Mouse (Mus musculus): ENCODE measurements around the gene Rnf10. TPM values are rescaled to one million over a fixed set of nuclear protein-coding genes. Genes with fewer than 3 reads are reported as not detected.

The Rnf10 gene
- polyA plus RNA-seq, 1 experiment from 2014 or later: 85.1 TPM

DNA sequence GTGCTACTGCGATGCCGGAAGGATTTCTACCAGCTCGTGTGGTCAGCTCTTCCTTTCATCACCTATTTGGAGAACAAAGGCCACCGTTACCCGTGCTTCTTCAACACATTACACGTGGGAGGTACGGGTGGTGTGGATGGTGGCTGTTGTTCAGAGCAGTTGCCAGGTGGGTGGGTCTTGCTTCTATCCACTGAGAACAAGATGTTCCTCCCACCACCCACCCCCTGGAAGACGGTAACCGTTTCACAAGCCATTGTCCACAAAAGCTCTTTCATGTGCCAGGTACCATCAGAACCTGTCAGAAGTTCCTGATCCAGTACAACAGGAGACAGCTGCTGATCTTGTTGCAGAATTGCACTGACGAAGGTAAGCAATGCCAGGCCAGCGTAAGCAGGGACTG lies 32.5 kb downstream of the Rnf10 start:
- no peak for ATAC-seq (ENCODE audit: insufficient read depth, low FRiP score)
- H3K36me3 ChIP-seq (ENCODE audit: control insufficient read depth, insufficient read depth, low read length): peaks cover 23% of the 10 kb centered on the region
- no peak overlapping the region for H3K4me3 ChIP-seq (replicated peaks; ENCODE audit: low read length)
- WGBS: 84% methylated on average over 11 of the region's 11 CpGs
- H3K27me3 ChIP-seq (ENCODE audit: control insufficient read depth, insufficient read depth, low read length): no peaks in the 10 kb centered on the region
- H3K9ac ChIP-seq (ENCODE audit: low read length): no peak overlapping the region
- no peak overlapping the region for H3K4me2 ChIP-seq (ENCODE audit: low read depth, low read length)
- no peaks in the 10 kb centered on the region for H3K9me3 ChIP-seq (replicated peaks; ENCODE audit: control insufficient read depth, low read length)
- peaks cover 8% of the 10 kb centered on the region for H3K4me1 ChIP-seq (ENCODE audit: control insufficient read depth, insufficient read depth, low read length)
- H3K27ac ChIP-seq (ENCODE audit: low read length): no peak overlapping the region

GRCm38 (mm10) chr5:115238729-115239195 lies 33.9 kb downstream of the Rnf10 start:
- Histone ChIP-seq H3K4me1 (ENCODE audit: control insufficient read depth, insufficient read depth, low read length) (peaks cover 10% of the 10 kb centered on the region), H3K4me3 (replicated peaks; ENCODE audit: low read length) (peak overlapping the region; percentile 84), H3K9ac (ENCODE audit: low read length) (peak overlapping the region; percentile 89), H3K27me3 (ENCODE audit: control insufficient read depth, insufficient read depth, low read length) (no peaks in the 10 kb centered on the region), H3K36me3 (ENCODE audit: control insufficient read depth, insufficient read depth, low read length) (peaks cover 23% of the 10 kb centered on the region), H3K4me2 (ENCODE audit: low read depth, low read length) (peak overlapping the region; percentile 75), H3K27ac (ENCODE audit: low read length) (no peak overlapping the region), H3K9me3 (replicated peaks; ENCODE audit: control insufficient read depth, low read length) (no peaks in the 10 kb centered on the region)
- WGBS: 9% methylated on average over 11 of the region's 11 CpGs
- ATAC-seq (ENCODE audit: insufficient read depth, low FRiP score): no peak

DNA sequence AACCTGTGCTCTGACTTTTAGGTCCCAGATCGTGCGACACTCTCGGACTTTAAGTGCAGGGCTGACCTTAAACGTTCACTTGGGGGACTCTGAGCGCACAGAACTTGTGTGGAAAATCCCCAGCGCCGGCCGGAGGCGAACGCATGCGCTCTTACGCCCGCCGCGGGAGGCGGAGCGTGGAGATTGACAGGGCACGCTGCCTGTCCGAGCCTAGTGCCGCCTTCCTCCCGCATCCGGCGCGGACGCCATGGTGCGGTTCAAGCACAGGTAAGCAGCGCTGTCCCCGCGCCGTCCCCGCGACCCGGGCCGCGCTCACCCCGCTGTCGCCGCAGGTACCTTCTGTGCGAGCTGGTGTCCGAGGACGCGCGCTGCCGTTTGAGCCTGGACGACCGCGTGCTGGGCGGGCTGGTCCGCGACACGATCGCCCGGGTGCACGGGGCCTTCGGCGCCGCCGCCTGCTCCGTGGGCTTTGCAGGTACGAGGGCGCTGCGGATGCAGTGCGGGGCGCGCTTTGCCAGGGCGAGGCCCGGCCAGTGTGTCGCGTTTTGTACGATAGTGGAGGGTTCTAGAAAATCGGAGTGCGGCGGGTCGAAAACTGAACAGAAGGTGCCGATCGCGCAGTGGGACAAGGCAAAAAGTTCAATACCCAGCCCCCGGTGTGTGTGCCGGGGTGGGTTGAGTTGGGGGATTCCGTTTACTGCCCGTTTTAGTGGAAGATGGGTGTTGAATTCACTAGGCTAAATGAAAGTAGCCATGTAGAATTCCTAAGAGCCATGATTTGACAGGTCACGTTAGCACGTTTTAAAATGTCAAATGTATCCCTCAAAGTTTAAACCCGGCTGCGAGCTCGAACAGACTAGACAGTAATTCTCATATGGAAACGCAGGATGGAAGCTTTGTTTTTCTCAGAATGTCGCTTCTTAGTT lies 34.6 kb downstream of the Rnf10 start:
- H3K27me3 ChIP-seq (ENCODE audit: control insufficient read depth, insufficient read depth, low read length): no peaks in the 10 kb centered on the region
- under 1% methylated on average over 88 of the region's 88 CpGs for WGBS
- H3K4me3 ChIP-seq (replicated peaks; ENCODE audit: low read length): peak overlapping the region; percentile 84
- peak; percentile 86 for ATAC-seq (ENCODE audit: insufficient read depth, low FRiP score)
- H3K4me2 ChIP-seq (ENCODE audit: low read depth, low read length): peak overlapping the region; percentile 75
- H3K4me1 ChIP-seq (ENCODE audit: control insufficient read depth, insufficient read depth, low read length): peaks cover 10% of the 10 kb centered on the region
- peak overlapping the region; percentile 89 for H3K9ac ChIP-seq (ENCODE audit: low read length)
- H3K9me3 ChIP-seq (replicated peaks; ENCODE audit: control insufficient read depth, low read length): no peaks in the 10 kb centered on the region
- peaks cover 20% of the 10 kb centered on the region for H3K36me3 ChIP-seq (ENCODE audit: control insufficient read depth, insufficient read depth, low read length)
- peak overlapping the region; percentile 65 for H3K27ac ChIP-seq (ENCODE audit: low read length)

DNA sequence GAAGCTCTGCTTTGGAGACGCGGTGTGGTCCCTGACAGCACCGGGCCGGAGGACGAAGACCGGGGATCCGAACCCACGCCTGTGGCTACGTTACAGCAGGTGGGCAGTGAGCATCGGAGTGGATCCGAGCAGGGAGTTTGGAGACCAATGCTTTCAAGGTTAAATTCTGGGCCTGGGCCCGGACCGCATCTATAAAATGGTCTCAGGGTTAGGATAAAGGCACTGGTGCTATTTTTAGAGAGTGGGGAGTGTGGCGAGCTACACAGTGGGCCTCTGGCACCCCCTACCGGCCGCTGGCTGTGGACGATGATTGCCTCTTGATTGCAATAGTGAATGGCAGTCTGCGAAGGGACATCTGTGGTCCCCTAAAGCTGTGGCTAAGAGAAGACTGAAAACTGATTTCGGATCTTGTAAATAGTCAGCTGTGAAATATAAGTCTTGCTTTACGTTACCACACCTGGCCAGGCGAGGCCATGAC lies 36.9 kb downstream of the Rnf10 start, which contains the start of gene Pop5:
Pop5 (plus strand) TSS at position 51 of the 478 bp plus-strand sequence.
- Histone ChIP-seq H3K9ac (ENCODE audit: low read length) (peak within 1 kb of the TSS; percentile 77), H3K27ac (ENCODE audit: low read length) (peak within 1 kb of the TSS; percentile 31; the same call in 1 of the 2 replicates), H3K4me2 (ENCODE audit: low read depth, low read length) (peak within 1 kb of the TSS; percentile 84), H3K27me3 (ENCODE audit: control insufficient read depth, insufficient read depth, low read length) (0 out of 2 replicates have a peak, but pooled peaks cover 2% of the 10 kb centered on the region), H3K4me3 (replicated peaks; ENCODE audit: low read length) (peak within 1 kb of the TSS; percentile 69), H3K36me3 (ENCODE audit: control insufficient read depth, insufficient read depth, low read length) (peaks cover 7% of the 10 kb centered on the region; the same call in 1 of the 2 replicates), H3K4me1 (ENCODE audit: control insufficient read depth, insufficient read depth, low read length) (peaks cover 10% of the 10 kb centered on the region), H3K9me3 (replicated peaks; ENCODE audit: control insufficient read depth, low read length) (no peaks in the 10 kb centered on the region)
- peak; percentile 64 for ATAC-seq (ENCODE audit: insufficient read depth, low FRiP score)
- WGBS: under 1% methylated on average over 21 of the region's 21 CpGs

GRCm38 (mm10) chr5:115235323-115235771 lies 37.4 kb downstream of the Rnf10 start:
- H3K9ac ChIP-seq (ENCODE audit: low read length): peak overlapping the region; percentile 77
- WGBS: under 1% methylated on average over 45 of the region's 45 CpGs
- peak overlapping the region; percentile 69 for H3K4me3 ChIP-seq (replicated peaks; ENCODE audit: low read length)
- 0 out of 2 replicates have a peak, but pooled peaks cover 2% of the 10 kb centered on the region for H3K27me3 ChIP-seq (ENCODE audit: control insufficient read depth, insufficient read depth, low read length)
- H3K4me2 ChIP-seq (ENCODE audit: low read depth, low read length): peak overlapping the region; percentile 84
- H3K27ac ChIP-seq (ENCODE audit: low read length): peak overlapping the region; percentile 31; the same call in 1 of the 2 replicates
- no peaks in the 10 kb centered on the region for H3K9me3 ChIP-seq (replicated peaks; ENCODE audit: control insufficient read depth, low read length)
- H3K36me3 ChIP-seq (ENCODE audit: control insufficient read depth, insufficient read depth, low read length): peaks cover 4% of the 10 kb centered on the region; the same call in 1 of the 2 replicates
- peaks cover 10% of the 10 kb centered on the region for H3K4me1 ChIP-seq (ENCODE audit: control insufficient read depth, insufficient read depth, low read length)
- ATAC-seq (ENCODE audit: insufficient read depth, low FRiP score): peak; percentile 39; the same call in 1 of the 2 replicates

DNA sequence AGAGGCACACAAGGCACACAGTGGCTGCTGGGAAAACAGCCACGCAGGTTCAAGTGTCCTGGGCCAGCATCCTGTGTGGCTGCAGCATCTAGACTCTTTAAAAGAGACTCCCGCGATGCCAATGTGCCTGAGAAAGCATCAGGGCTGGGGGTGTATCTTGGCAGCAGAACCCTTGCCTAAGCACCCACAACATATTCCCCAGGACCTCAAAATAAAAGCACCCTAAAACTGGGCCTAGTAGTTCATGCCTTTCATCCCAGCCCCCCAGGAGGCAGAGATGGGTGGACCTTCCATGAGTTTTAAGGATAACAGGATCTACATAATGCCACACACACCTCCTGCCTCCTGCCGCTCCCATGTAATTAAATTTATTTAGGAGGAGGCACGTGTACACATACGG lies 38.2 kb downstream of the Rnf10 start:
- H3K27me3 ChIP-seq (ENCODE audit: control insufficient read depth, insufficient read depth, low read length): 0 out of 2 replicates have a peak, but pooled peaks cover 2% of the 10 kb centered on the region

GRCm38 (mm10) chr5:115233031-115233780 lies 39.5 kb downstream of the Rnf10 start:
- Histone ChIP-seq H3K4me2 (ENCODE audit: low read depth, low read length) (no peak overlapping the region), H3K36me3 (ENCODE audit: control insufficient read depth, insufficient read depth, low read length) (no peaks in the 10 kb centered on the region), H3K4me1 (ENCODE audit: control insufficient read depth, insufficient read depth, low read length) (peaks cover 4% of the 10 kb centered on the region), H3K27me3 (ENCODE audit: control insufficient read depth, insufficient read depth, low read length) (0 out of 2 replicates have a peak, but pooled peaks cover 2% of the 10 kb centered on the region), H3K27ac (ENCODE audit: low read length) (no peak overlapping the region), H3K9ac (ENCODE audit: low read length) (no peak overlapping the region), H3K4me3 (replicated peaks; ENCODE audit: low read length) (no peak overlapping the region), H3K9me3 (replicated peaks; ENCODE audit: control insufficient read depth, low read length) (no peaks in the 10 kb centered on the region)
- WGBS: 87% methylated on average over 14 of the region's 14 CpGs
- no peak for ATAC-seq (ENCODE audit: insufficient read depth, low FRiP score)

More for the DNA sequence above, 38.2 kb downstream of the Rnf10 start:
- Histone ChIP-seq H3K27ac (ENCODE audit: low read length) (no peak overlapping the region), H3K4me1 (ENCODE audit: control insufficient read depth, insufficient read depth, low read length) (peaks cover 10% of the 10 kb centered on the region), H3K4me3 (replicated peaks; ENCODE audit: low read length) (no peak overlapping the region), H3K36me3 (ENCODE audit: control insufficient read depth, insufficient read depth, low read length) (no peaks in the 10 kb centered on the region), H3K9me3 (replicated peaks; ENCODE audit: control insufficient read depth, low read length) (no peaks in the 10 kb centered on the region), H3K4me2 (ENCODE audit: low read depth, low read length) (no peak overlapping the region), H3K9ac (ENCODE audit: low read length) (no peak overlapping the region)
- WGBS: 73% methylated on average over 6 of the region's 6 CpGs
- no peak for ATAC-seq (ENCODE audit: insufficient read depth, low FRiP score)

DNA sequence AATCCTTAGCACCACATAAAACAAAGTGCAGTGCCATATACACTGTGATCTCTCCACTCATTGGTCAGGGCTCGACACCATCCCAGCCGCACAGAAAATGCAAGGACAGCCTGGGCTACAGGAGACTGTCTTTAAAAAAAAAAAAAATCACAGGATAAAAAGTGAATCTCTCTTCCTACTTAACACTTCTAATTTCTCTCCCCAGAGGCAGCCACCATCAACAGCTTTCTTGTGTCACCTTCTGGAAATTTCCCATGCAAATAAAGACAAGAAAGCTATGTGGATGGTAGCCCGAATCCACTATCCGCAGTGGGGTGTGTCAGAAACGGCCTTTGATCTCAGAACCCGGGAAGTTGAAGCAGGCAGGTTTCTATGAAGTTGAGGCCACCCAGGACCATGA lies 40.2 kb downstream of the Rnf10 start:
- H3K27me3 ChIP-seq (ENCODE audit: control insufficient read depth, insufficient read depth, low read length): 0 out of 2 replicates have a peak, but pooled peaks cover 2% of the 10 kb centered on the region
- no peaks in the 10 kb centered on the region for H3K36me3 ChIP-seq (ENCODE audit: control insufficient read depth, insufficient read depth, low read length)
- H3K4me2 ChIP-seq (ENCODE audit: low read depth, low read length): no peak overlapping the region
- peaks cover 4% of the 10 kb centered on the region for H3K4me1 ChIP-seq (ENCODE audit: control insufficient read depth, insufficient read depth, low read length)
- ATAC-seq (ENCODE audit: insufficient read depth, low FRiP score): no peak
- no peak overlapping the region for H3K27ac ChIP-seq (ENCODE audit: low read length)
- no peaks in the 10 kb centered on the region for H3K9me3 ChIP-seq (replicated peaks; ENCODE audit: control insufficient read depth, low read length)
- no peak overlapping the region for H3K9ac ChIP-seq (ENCODE audit: low read length)
- H3K4me3 ChIP-seq (replicated peaks; ENCODE audit: low read length): no peak overlapping the region
- WGBS: 57% methylated on average over 6 of the region's 6 CpGs
